8 mouse cellular contexts compared by ENCODE assay signal in genomic region chr16:20497980-20498676, GRCm38 (mm10). TPM values are rescaled to one million over a fixed set of nuclear protein-coding genes. Genes with fewer than 3 reads are reported as not detected.
A peak's percentile ranks its signal among the peaks of the same experiment; 100 is the strongest.
DNase-seq lines count a peak whose midpoint lies in the region; ATAC-seq and TF ChIP-seq lines count a peak whose summit lies in the region.

No protein-coding gene starts in this region.

- H3K27me3 ChIP-seq in embryonic facial prominence, embryonic 11.5 days (ENCODE audit: control insufficient read depth, insufficient read depth, low read length) = no peaks in the 10 kb centered on the region
- no peaks in the 10 kb centered on the region for H3K27me3 ChIP-seq in intestine, postnatal 0 days (replicated peaks; ENCODE audit: control insufficient read depth, insufficient read depth, low read length)
- H3K27me3 ChIP-seq in midbrain, embryonic 15.5 days (replicated peaks) = peaks cover 7% of the 10 kb centered on the region; the same call in 1 of the 2 replicates

- H3K9me3 ChIP-seq in embryonic facial prominence, embryonic 11.5 days (replicated peaks; ENCODE audit: control insufficient read depth, low read length) = no peaks in the 10 kb centered on the region
- H3K9me3 ChIP-seq in intestine, postnatal 0 days (ENCODE audit: control insufficient read depth) = no peaks in the 10 kb centered on the region
- H3K9me3 ChIP-seq in midbrain, embryonic 15.5 days = no peaks in the 10 kb centered on the region

- WGBS in embryonic facial prominence, embryonic 11.5 days = 9% methylated on average over 16 of the region's 16 CpGs
- 12% methylated on average over 16 of the region's 16 CpGs for WGBS in intestine, postnatal 0 days
- 12% methylated on average over 16 of the region's 16 CpGs for WGBS in midbrain, embryonic 15.5 days

- peak overlapping the region; percentile 88 for H3K27ac ChIP-seq in layer of hippocampus, adult 2 months
- H3K27ac ChIP-seq in embryonic facial prominence, embryonic 11.5 days (replicated peaks; ENCODE audit: low read depth, low read length) = no peak overlapping the region
- peak overlapping the region; percentile 35; the same call in 1 of the 2 replicates for H3K27ac ChIP-seq in intestine, postnatal 0 days (ENCODE audit: low read depth, low read length)
- H3K27ac ChIP-seq in midbrain, embryonic 15.5 days = peak overlapping the region; percentile 86

- no peaks in the 10 kb centered on the region; the same call in 1 of the 2 replicates for H3K4me1 ChIP-seq in embryonic facial prominence, embryonic 11.5 days (ENCODE audit: control insufficient read depth, insufficient read depth, low read length)
- H3K4me1 ChIP-seq in intestine, postnatal 0 days (replicated peaks; ENCODE audit: control insufficient read depth, insufficient read depth, low read length) = peaks cover 8% of the 10 kb centered on the region; the same call in 1 of the 2 replicates
- H3K4me1 ChIP-seq in midbrain, embryonic 15.5 days = peaks cover 22% of the 10 kb centered on the region

- ATAC-seq in embryonic facial prominence, embryonic 11.5 days (replicated peaks; ENCODE audit: insufficient number of reproducible peaks, low FRiP score, low TSS enrichment, low read depth) = no peak
- ATAC-seq in intestine, postnatal 0 days = no peak; the same call in 1 of the 2 replicates
- ATAC-seq in midbrain, embryonic 15.5 days (replicated peaks) = no peak; the same call in 1 of the 2 replicates

- peak overlapping the region; percentile 92 for H3K9ac ChIP-seq in embryonic facial prominence, embryonic 11.5 days (replicated peaks; ENCODE audit: low read length)
- peak overlapping the region; percentile 88; the same call in 1 of the 2 replicates for H3K9ac ChIP-seq in intestine, postnatal 0 days (ENCODE audit: low read depth, low read length)
- peak overlapping the region; percentile 92 for H3K9ac ChIP-seq in midbrain, embryonic 15.5 days

- peak overlapping the region; percentile 68 for H3K4me2 ChIP-seq in embryonic facial prominence, embryonic 11.5 days (ENCODE audit: low read depth, low read length)
- peak overlapping the region; percentile 89 for H3K4me2 ChIP-seq in intestine, postnatal 0 days (replicated peaks; ENCODE audit: low read depth)
- H3K4me2 ChIP-seq in midbrain, embryonic 15.5 days = peak overlapping the region; percentile 76

- peaks cover 8% of the 10 kb centered on the region for H3K36me3 ChIP-seq in embryonic facial prominence, embryonic 11.5 days (replicated peaks; ENCODE audit: control insufficient read depth, insufficient read depth, low read depth, low read length)
- H3K36me3 ChIP-seq in intestine, postnatal 0 days (ENCODE audit: control insufficient read depth, insufficient read depth) = peaks cover 22% of the 10 kb centered on the region
- peaks cover 21% of the 10 kb centered on the region for H3K36me3 ChIP-seq in midbrain, embryonic 15.5 days (replicated peaks)

- H3K4me3 ChIP-seq in layer of hippocampus, adult 2 months = peak overlapping the region; percentile 91
- H3K4me3 ChIP-seq in embryonic facial prominence, embryonic 11.5 days (ENCODE audit: low read depth, low read length) = peak overlapping the region; percentile 80
- peak overlapping the region; percentile 82 for H3K4me3 ChIP-seq in intestine, postnatal 0 days (ENCODE audit: low read depth, low read length)
- H3K4me3 ChIP-seq in midbrain, embryonic 15.5 days = peak overlapping the region; percentile 94

- DNase-seq in layer of hippocampus, adult 2 months (ENCODE audit: low spot score in 2 of 2) = no peak
- DNase-seq in layer of hippocampus, adult 9-10 months (ENCODE audit: low spot score) = no peak
- DNase-seq in embryonic facial prominence, embryonic 11.5 days (ENCODE audit: low spot score) = no peak
- DNase-seq in frontal cortex, postnatal 25 days (ENCODE audit: low spot score in 2 of 2) = no peak
- DNase-seq in urinary bladder, postnatal 4 days (ENCODE audit: low spot score in 2 of 2) = no peak
- no peak for DNase-seq in ovary, postnatal 36 days (ENCODE audit: low spot score)

- TF ChIP-seq CTCF in layer of hippocampus, adult 2 months (conservative IDR thresholded peaks at IDR 0.05) = no peak
- TF ChIP-seq CTCF in intestine, postnatal 0 days (IDR thresholded peaks at IDR 0.05; ENCODE audit: low read depth) = no peak

RNA-seq across cellular contexts. Expression of gene Eif2b5, which starts 0.5 kb away (rescaled TPM):
- 10 to 100 TPM; 48.9 to 50.4 TPM for total RNA-seq in layer of hippocampus, adult 2 months (2021)
- polyA plus RNA-seq in embryonic facial prominence, embryonic 11.5 days (2014; fragmentation: Nextera tagmentation; extraction: Ambion mirVana) = 144 and 156 TPM in 2 replicates
- polyA plus RNA-seq in intestine, postnatal 0 days (2015; fragmentation: Nextera tagmentation; extraction: Ambion mirVana) = 37.2 and 37.8 TPM in 2 replicates
- 96.2 and 100 TPM in 2 replicates for polyA plus RNA-seq in midbrain, embryonic 15.5 days (2015; fragmentation: Nextera tagmentation; extraction: Ambion mirVana)

RNA-seq across cellular contexts. Expression of gene Dvl3, which starts 18.7 kb away (rescaled TPM):
- total RNA-seq in layer of hippocampus, adult 2 months (2021) = 10 to 100 TPM; 56.5 to 56.9 TPM
- 37.1 and 38.5 TPM in 2 replicates for polyA plus RNA-seq in embryonic facial prominence, embryonic 11.5 days (2014; fragmentation: Nextera tagmentation; extraction: Ambion mirVana)
- polyA plus RNA-seq in intestine, postnatal 0 days (2015; fragmentation: Nextera tagmentation; extraction: Ambion mirVana) = 11.5 and 13.7 TPM in 2 replicates
- polyA plus RNA-seq in midbrain, embryonic 15.5 days (2015; fragmentation: Nextera tagmentation; extraction: Ambion mirVana) = 42.0 and 43.8 TPM in 2 replicates

RNA-seq across cellular contexts. Expression of gene Ap2m1, which starts 37.1 kb away (rescaled TPM):
- 100 to 1,000 TPM; 712 to 736 TPM for total RNA-seq in layer of hippocampus, adult 2 months (2021)
- 726 and 756 TPM in 2 replicates for polyA plus RNA-seq in embryonic facial prominence, embryonic 11.5 days (2014; fragmentation: Nextera tagmentation; extraction: Ambion mirVana)
- 411 and 423 TPM in 2 replicates for polyA plus RNA-seq in intestine, postnatal 0 days (2015; fragmentation: Nextera tagmentation; extraction: Ambion mirVana)
- polyA plus RNA-seq in midbrain, embryonic 15.5 days (2015; fragmentation: Nextera tagmentation; extraction: Ambion mirVana) = 1,259 and 1,287 TPM in 2 replicates

RNA-seq across cellular contexts. Expression of gene Abcf3, which starts 50.2 kb away (rescaled TPM):
- 10 to 100 TPM; 85.1 to 93.0 TPM for total RNA-seq in layer of hippocampus, adult 2 months (2021)
- 56.3 and 58.1 TPM in 2 replicates for polyA plus RNA-seq in embryonic facial prominence, embryonic 11.5 days (2014; fragmentation: Nextera tagmentation; extraction: Ambion mirVana)
- polyA plus RNA-seq in intestine, postnatal 0 days (2015; fragmentation: Nextera tagmentation; extraction: Ambion mirVana) = 47.0 and 64.3 TPM in 2 replicates
- polyA plus RNA-seq in midbrain, embryonic 15.5 days (2015; fragmentation: Nextera tagmentation; extraction: Ambion mirVana) = 85.8 and 86.2 TPM in 2 replicates
